Mouse (Mus musculus) neural tube, embryonic 11.5 days (tissue): ENCODE measurements around the gene Atmin. TPM values are rescaled to one million over a fixed set of nuclear protein-coding genes. Genes with fewer than 3 reads are reported as not detected.

Experiments used
- ATAC-seq: fragments of 200-750 bp; cut with Nextera tagmentation; 2 replicates; pipeline ENCODE4 v1.8.0; 2017; ENCODE audit warnings: moderate number of reproducible peaks, mild to moderate bottlenecking, moderate TSS enrichment, moderate library complexity; ENCODE audit not compliant: insufficient read depth, low FRiP score, low TSS enrichment
- DNase-seq: peaks from one replicate; pipeline ENCODE4 v3.0.0-alpha.2; 2015; ENCODE audit warnings: low spot score
- H3K27ac ChIP-seq: fragments of 300-500 bp; sonication (generic); 2 replicates; pipeline ENCODE4 v1.5.1; 2014; ENCODE audit warnings: low read depth, mild to moderate bottlenecking, low read length
- H3K27me3 ChIP-seq: fragments of 300-500 bp; sonication (generic); 2 replicates; pipeline ENCODE4 v1.6.1; 2014; ENCODE audit warnings: mild to moderate bottlenecking, low read length, mixed read lengths; ENCODE audit not compliant: control insufficient read depth, insufficient read depth
- H3K36me3 ChIP-seq: fragments of 300-500 bp; sonication (generic); 2 replicates; pipeline ENCODE4 v1.6.1; 2014; ENCODE audit warnings: mild to moderate bottlenecking, low read length, moderate library complexity, mixed read lengths; ENCODE audit not compliant: control insufficient read depth, insufficient read depth
- H3K4me1 ChIP-seq: fragments of 300-500 bp; sonication (generic); 2 replicates; pipeline ENCODE4 v1.6.1; 2014; ENCODE audit warnings: low read length, mixed read lengths; ENCODE audit not compliant: control insufficient read depth, insufficient read depth
- H3K4me2 ChIP-seq: fragments of 300-500 bp; sonication (generic); 2 replicates; pipeline ENCODE4 v1.6.1; 2014; ENCODE audit warnings: low read depth, mild to moderate bottlenecking, moderate library complexity
- H3K4me3 ChIP-seq: fragments of 300-500 bp; sonication (generic); 2 replicates; pipeline ENCODE4 v1.5.1; 2014; ENCODE audit warnings: low read depth, low read length
- H3K9ac ChIP-seq: fragments of 300-500 bp; sonication (generic); 2 replicates; pipeline ENCODE4 v1.6.1; 2014; ENCODE audit warnings: mild to moderate bottlenecking, low read length
- H3K9me3 ChIP-seq: fragments of 300-500 bp; sonication (generic); 2 replicates; pipeline ENCODE4 v1.6.1; 2016; ENCODE audit warnings: low read length; ENCODE audit not compliant: control insufficient read depth
- WGBS: fragments of 180-500 bp; shearing (Covaris S2); extraction: QIAGEN DNeasy Blood & Tissue Kit; methylation state at CpG from one replicate; pipeline ENCODE4 v1.1.7; 2014; 5-methylcytosine and 5-hydroxymethylcytosine counted together
- polyA plus RNA-seq: library from polyadenylated mRNA; unstranded; fragments of >200 nt; fragmentation: Nextera tagmentation; extraction: Ambion mirVana; gene quantifications from 2 replicates; pipeline ENCODE4 v1.2.1, GENCODE M21; 2014

The Atmin gene
- polyA plus RNA-seq, 1 experiment from 2014 or later, result 20.6 TPM

GRCm38 (mm10) chr8:116969531-116969930 is 26.3 kb downstream of the Atmin start:
- Histone ChIP-seq H3K4me1 (no peaks in the 10 kb centered on the region), H3K27ac (no peak overlapping the region), H3K27me3 (no peaks in the 10 kb centered on the region), H3K9me3 (no peaks in the 10 kb centered on the region), H3K4me3 (no peak overlapping the region), H3K36me3 (no peaks in the 10 kb centered on the region), H3K9ac (no peak overlapping the region), H3K4me2 (no peak overlapping the region)
- ATAC-seq (no peak), DNase-seq (no peak)
- WGBS, result 83% methylated on average over 6 of the region's 6 CpGs

- WGBS, result 39% methylated on average over 5 of the region's 5 CpGs
- H3K27ac ChIP-seq, result no peak overlapping the region
- H3K4me2 ChIP-seq, result no peak overlapping the region
- no peaks in the 10 kb centered on the region for H3K36me3 ChIP-seq
- H3K4me3 ChIP-seq, result no peak overlapping the region
- no peaks in the 10 kb centered on the region for H3K27me3 ChIP-seq
- DNase-seq (no peak), ATAC-seq (no peak)
- no peaks in the 10 kb centered on the region for H3K9me3 ChIP-seq
- no peaks in the 10 kb centered on the region for H3K4me1 ChIP-seq
- no peak overlapping the region for H3K9ac ChIP-seq
These were observed 31.9 kb downstream of the Atmin start for GRCm38 (mm10) chr8:116975066-116975465.

GRCm38 (mm10) chr8:116975606-116976005 is 32.4 kb downstream of the Atmin start:
- Histone ChIP-seq H3K27ac (no peak overlapping the region), H3K4me3 (no peak overlapping the region), H3K9ac (no peak overlapping the region), H3K36me3 (no peaks in the 10 kb centered on the region), H3K9me3 (no peaks in the 10 kb centered on the region), H3K4me2 (no peak overlapping the region), H3K27me3 (no peaks in the 10 kb centered on the region), H3K4me1 (no peaks in the 10 kb centered on the region)
- ATAC-seq, result no peak
- 72% methylated on average over 5 of the region's 5 CpGs for WGBS
- DNase-seq, result no peak

- no peak for DNase-seq
- H3K4me3 ChIP-seq, result peak overlapping the region; percentile 53
- no peaks in the 10 kb centered on the region for H3K9me3 ChIP-seq
- WGBS, result 31% methylated on average over 8 of the region's 8 CpGs
- peak overlapping the region; percentile 59 for H3K4me2 ChIP-seq
- H3K9ac ChIP-seq, result 0 out of 2 replicates have a peak overlapping the region, but pooled peaks have one; percentile 23
- no peak for ATAC-seq
- H3K27ac ChIP-seq, result no peak overlapping the region
- H3K36me3 ChIP-seq, result no peaks in the 10 kb centered on the region
- H3K4me1 ChIP-seq, result no peaks in the 10 kb centered on the region
- H3K27me3 ChIP-seq, result no peaks in the 10 kb centered on the region
These were observed 34.9 kb downstream of the Atmin start for GRCm38 (mm10) chr8:116978052-116978451.

GRCm38 (mm10) chr8:116978631-116979256 is 35.6 kb downstream of the Atmin start, which contains the start of gene 1700030J22Rik:
TSS of gene 1700030J22Rik (minus strand) at chr8:116978959.
- H3K4me1 ChIP-seq, result no peaks in the 10 kb centered on the region
- H3K9ac ChIP-seq, result 0 out of 2 replicates have a peak within 1 kb of the TSS, but pooled peaks have one; percentile 23
- ATAC-seq (peak; percentile 99), DNase-seq (peak; percentile 99)
- peak within 1 kb of the TSS; percentile 53 for H3K4me3 ChIP-seq
- H3K4me2 ChIP-seq, result peak within 1 kb of the TSS; percentile 59
- no peaks in the 10 kb centered on the region for H3K27me3 ChIP-seq
- H3K27ac ChIP-seq, result no peak within 1 kb of the TSS
- WGBS, result under 1% methylated on average over 46 of the region's 46 CpGs
- no peaks in the 10 kb centered on the region for H3K9me3 ChIP-seq
- no peaks in the 10 kb centered on the region for H3K36me3 ChIP-seq

GRCm38 (mm10) chr8:116980117-116980516 is 36.9 kb downstream of the Atmin start:
- Histone ChIP-seq H3K9me3 (no peaks in the 10 kb centered on the region), H3K36me3 (no peaks in the 10 kb centered on the region), H3K4me1 (no peaks in the 10 kb centered on the region), H3K4me2 (no peak overlapping the region), H3K27ac (no peak overlapping the region), H3K27me3 (no peaks in the 10 kb centered on the region), H3K4me3 (no peak overlapping the region), H3K9ac (no peak overlapping the region)
- WGBS, result 24% methylated on average over 4 of the region's 4 CpGs
- ATAC-seq (no peak), DNase-seq (peak; percentile 56)

- Histone ChIP-seq H3K27ac (no peak overlapping the region), H3K27me3 (no peaks in the 10 kb centered on the region), H3K4me2 (no peak overlapping the region), H3K9ac (no peak overlapping the region), H3K36me3 (no peaks in the 10 kb centered on the region), H3K4me3 (no peak overlapping the region), H3K4me1 (peaks cover 5% of the 10 kb centered on the region; the same call in 1 of the 2 replicates), H3K9me3 (no peaks in the 10 kb centered on the region)
- ATAC-seq, result no peak
- DNase-seq, result no peak
- WGBS, result 95% methylated on average over 3 of the region's 3 CpGs
These were observed 46.6 kb downstream of the Atmin start for GRCm38 (mm10) chr8:116989842-116990241.

GRCm38 (mm10) chr8:116991241-116991640 is 48.0 kb downstream of the Atmin start:
- WGBS, result 93% methylated on average over 8 of the region's 8 CpGs
- Histone ChIP-seq H3K27me3 (no peaks in the 10 kb centered on the region), H3K27ac (no peak overlapping the region), H3K4me3 (no peak overlapping the region), H3K4me1 (peaks cover 5% of the 10 kb centered on the region; the same call in 1 of the 2 replicates), H3K36me3 (no peaks in the 10 kb centered on the region), H3K4me2 (no peak overlapping the region), H3K9ac (no peak overlapping the region), H3K9me3 (no peaks in the 10 kb centered on the region)
- ATAC-seq (no peak), DNase-seq (no peak)
